Mouse (Mus musculus) G1E-ER4 (cell line): ENCODE data around the gene Tex38. TPM values are rescaled to one million over a fixed set of nuclear protein-coding genes. Genes with fewer than 3 reads are reported as not detected.

Experiments
- GATA1 ChIP-seq: IDR thresholded peaks from one replicate; pipeline ENCODE4 v1.8.0; 2012; ENCODE audit warnings: low read length, inconsistent platforms
- polyA plus RNA-seq: library from polyadenylated mRNA; stranded (reverse); fragments of >175 nt; gene quantifications from 2 replicates; pipeline ENCODE4 v1.2.3, GENCODE M21; 2012

The Tex38 gene
- polyA plus RNA-seq, 1 experiment, result not detected

DNA sequence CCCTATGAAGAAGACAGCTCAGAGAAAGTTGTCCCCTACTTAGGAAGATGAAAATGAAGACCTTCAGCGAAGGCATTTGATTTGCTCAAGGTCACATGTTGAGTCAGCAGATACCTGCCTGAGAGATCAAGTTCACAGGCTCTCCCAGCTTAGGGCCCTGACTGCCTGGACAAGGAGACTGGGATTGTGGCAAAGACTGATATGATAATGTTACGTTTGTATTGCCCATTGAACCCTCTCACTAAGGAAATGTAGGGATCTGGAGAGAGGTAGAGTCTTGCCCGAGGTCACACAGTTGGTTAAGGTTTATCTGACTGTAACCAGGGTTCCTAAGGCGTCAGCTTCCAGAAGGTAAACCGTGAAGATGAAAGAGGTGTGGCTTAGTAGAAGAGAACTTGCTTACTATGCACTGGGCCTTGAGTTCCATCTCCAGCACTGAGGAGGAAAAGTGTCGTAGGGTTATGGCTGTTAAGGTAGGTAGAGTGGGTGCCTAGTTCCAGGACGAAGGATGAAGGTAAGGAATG is 4.8 kb upstream of the Tex38 start:
- no peak for TF ChIP-seq GATA1

DNA sequence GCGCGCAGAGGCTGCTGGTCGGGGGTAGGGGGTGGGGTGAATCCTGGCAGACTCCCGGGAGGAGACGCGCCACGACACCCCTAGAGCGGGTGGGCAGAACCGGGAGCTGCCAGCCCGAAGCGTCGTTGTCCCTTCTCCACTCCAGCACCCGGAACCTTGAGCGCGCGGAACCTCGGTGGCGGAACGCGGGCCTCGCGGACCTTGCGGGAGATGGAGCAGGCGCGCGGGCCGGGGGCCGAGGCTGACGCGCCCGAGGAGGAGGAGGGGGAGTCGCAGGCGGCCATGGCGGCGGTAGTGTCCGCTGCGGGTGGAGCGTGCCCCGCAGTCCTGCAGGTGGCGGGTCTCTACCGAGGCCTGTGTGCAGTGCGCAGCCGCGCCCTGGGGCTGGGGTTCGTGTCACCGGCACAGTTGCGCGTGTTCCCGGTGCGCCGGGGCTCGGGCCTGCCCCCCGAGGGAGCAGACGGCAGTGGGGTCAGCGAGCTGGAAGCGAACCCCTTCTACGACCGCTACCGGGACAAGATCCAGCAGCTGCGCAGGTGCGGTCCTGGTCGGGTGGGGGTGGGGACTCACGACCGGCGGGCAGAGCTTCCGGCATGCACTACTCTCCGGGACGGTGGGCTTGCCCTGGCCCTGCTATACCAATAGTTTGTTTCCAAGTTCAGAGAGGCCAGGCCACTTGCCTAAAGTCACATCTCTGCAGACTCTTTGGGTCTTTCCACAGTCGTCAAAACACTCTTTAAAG is 4.1 kb upstream of the Tex38 start, which contains the start of gene Atpaf1:
TSS of gene Atpaf1 (plus strand) at position 44 of the 742 bp plus-strand sequence.
- TF ChIP-seq GATA1, result no peak

DNA sequence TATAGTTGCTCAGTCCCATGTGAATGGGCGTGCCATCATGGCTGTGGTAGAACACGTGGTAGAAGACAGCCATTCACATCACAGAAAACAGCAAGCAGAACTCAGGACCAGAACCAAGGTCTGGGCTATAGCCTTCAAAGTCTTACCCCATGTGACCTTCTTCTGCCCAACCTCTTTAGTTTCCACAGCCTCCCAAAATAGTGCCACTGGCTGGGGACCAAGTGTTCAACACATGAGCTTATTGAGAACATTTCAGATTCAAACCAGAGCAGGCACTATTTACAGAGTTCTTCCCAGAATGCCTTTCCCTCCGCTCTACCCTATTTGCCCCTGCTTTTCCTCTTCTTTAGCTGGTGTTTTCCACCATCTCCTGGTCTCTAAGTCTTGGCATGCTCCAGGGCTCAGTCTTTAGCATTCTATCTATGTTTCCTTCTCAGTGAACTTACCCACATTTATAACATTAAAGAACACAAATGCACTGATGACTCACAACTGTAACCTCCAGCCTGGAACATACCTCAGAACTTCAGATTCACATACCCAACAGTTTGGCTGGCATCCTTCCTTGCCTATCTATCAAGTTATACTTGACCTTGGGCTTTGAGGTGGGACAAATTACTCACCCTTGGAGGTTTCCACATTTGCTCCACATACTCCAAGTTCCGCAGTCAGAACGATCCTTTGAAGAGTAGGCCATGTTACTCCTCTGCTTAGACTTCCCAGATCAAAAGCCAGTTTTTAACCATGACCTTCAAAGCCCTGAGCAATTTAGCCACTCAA is 1.4 kb upstream of the Tex38 start:
- no peak for TF ChIP-seq GATA1

DNA sequence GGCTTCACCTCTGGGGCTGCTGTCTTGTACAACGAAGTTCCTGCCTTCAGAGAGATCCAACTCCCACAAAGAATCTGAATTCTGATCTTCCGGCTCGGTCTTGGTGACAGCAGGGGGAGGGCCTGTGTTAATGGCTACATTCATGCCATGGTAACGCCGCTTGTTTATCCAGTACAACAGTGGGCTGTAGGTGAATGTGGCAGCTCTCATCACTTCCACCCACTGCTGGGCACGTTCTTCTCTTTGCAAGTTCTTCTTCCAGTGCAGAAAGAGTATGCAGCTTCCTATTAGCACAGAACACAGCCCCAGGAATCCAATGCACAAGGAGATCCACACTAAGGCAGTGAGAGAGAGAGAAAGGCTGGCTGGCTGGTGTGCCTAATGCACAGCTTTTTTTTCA is 549 bp downstream of the Tex38 start:
- TF ChIP-seq GATA1, result no peak

DNA sequence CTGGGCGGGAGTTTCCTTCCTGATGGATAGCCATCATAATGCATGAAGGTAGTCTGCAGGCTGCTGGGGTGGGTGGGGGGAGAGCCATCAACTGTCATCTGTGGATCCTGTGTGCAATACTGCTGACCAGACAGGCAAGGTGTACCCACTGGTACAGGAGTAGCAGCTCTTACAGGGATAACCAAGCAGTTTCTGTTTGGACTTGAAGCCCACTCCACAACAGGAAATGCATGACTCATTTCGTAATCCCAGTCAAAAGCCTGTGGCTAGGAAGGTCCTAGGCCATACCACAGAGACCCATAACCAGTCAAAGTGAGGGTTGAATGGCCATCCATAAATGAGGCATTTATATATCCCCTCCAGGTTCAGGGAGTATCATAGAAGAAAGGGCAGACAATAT is 3.2 kb downstream of the Tex38 start:
- no peak for TF ChIP-seq GATA1

DNA sequence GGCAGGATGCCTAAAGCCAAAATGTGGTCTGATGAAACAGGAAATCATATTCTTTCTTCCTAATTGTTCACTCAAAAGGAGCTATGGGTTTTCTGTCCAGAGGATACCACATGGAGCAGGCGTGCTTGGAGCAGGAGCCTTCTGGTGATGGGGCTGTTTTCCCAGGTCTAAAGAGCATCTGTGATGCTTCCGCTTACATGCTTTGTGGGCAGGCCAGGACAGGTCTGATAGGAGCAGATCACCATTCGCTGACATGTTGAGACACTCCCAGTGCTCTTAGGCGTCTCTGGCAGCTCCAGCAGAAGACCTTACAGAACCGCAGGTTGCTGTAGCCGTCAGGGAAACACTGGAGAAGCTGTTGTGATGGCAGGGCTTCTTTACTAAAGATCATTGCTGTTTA is 5.8 kb downstream of the Tex38 start:
- TF ChIP-seq GATA1, result no peak

DNA sequence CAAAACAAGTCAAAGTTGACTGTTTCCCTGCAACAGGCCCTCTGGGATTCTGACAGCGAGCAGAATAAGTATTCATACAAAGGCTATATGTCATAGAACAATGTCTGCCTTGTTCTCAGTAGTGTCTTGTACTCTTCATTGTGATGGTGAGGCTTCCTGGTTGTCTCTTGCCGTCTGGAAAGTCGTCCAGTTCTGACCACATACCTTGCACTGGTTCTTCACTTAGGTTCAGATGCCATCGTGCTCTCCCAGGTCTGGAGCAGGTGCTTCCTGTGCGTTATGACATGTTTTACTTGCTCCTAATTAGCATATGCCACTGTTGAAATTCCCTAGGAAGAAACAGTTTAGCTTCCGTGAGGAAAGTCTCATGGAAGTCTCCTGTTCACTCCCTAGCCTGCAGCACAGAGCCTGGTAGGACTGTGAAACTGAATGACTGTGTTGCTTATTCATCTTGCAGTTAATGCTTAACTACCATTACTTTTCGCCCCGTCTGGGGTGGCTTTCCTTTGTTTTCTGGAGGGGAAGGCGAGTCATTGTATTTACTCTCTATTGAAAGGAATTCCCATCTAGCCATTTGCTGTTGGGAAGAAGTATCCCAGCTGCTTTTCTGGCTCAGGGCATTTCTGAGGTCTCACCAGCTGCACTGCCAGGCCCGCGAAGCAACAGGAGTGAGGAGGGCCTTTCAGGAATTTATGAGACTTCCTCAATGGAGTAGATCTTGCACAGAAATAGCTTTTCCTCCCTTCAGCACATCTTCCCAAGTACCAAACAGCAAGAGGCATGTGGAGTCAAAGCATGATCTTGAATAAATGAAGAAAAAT is 13.0 kb downstream of the Tex38 start:
- no peak for TF ChIP-seq GATA1

DNA sequence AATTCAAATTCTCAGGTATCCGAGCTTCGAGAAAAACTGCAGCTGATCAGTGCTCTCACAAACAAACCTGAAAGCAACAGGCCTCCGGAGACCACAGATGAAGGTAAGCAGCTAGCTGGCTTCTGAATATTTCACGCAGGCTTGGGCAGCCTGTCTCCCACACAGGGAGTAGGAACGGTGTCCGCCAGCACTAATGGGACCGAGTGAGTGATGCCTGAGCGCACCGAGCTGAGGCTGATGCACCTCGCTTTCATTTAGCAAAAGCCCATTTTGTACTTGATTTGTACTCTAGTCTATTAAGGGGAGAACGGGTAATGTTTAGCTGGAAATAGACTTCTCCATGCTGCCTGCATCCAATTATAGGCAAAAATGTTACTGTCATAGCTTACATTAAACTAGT is 16.2 kb downstream of the Tex38 start:
- TF ChIP-seq GATA1, result no peak

DNA sequence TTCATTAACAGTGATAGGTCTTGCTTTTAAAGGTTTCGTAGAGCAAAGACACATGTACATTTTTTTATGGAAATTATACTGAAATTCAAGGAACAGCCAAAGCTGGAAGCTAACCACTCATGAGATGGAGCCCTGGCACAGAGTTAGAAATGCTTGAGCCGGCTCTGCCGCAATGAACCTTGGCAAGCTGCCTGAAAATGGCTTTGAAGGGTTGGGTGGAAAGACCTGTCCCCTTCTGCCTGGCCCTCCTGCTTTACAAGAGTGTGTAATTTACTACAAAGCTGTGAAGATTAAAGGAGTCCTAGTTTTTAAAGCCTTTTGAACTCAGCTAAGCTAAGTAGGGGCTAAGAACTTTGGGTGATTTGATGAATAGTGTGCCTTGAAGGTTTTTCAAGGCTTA is 19.6 kb downstream of the Tex38 start:
- no peak for TF ChIP-seq GATA1

DNA sequence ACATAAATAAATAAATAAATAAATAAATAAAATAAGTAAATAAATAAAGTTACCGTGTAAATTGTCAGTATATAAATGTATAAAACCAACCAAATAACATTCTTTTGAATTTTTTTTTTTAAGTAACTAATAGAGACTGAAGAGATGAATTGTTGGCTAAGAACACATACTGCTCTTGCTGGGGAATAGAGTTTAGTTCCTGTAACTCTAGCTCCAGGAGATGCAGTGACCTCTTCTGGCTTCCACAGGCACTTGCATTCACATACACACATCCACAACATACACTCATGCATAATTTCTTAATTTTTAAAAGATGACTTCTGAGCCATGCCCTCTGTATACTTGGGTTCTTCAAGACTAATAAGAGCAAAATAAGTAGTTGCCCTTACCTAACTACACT is 26.0 kb downstream of the Tex38 start:
- no peak for TF ChIP-seq GATA1

DNA sequence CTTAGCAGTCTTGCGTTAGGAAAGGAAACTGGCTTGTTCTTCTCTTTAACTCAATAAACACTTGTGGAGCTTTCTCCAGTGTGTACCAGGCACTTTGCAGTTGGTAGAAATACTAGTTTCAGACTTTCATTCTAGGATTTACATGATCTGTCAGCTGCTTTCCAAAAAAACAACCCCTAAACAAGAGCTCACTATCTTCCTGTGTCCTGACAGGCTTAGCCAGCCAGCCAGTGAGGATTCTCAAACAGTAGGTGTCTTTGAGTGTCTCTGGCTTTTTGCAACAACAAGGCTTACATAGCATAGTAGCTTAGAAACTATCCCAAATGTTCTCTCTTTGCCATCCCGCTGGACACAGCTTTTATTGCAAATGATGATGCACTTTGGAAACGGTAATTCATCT is 26.7 kb downstream of the Tex38 start:
- TF ChIP-seq GATA1, result no peak

DNA sequence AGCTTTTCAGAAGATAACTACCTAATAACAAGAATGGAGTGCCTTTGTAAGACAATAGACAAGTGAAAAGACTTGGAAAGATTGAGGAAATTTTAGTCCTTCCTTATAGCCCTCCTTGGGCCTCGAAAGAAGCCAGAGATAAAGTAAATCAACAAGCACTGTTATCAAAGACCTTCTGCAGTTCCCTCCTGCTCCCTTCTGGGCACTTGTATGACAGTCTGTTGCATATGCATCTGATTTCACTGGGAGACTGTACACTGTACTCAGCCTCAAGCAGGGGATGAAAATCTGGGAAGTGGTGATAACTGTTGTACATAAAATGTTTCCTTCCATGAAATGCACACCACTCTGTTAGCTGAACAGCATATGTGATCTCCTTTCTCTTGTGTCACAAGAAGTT is 31.5 kb downstream of the Tex38 start:
- TF ChIP-seq GATA1, result no peak

DNA sequence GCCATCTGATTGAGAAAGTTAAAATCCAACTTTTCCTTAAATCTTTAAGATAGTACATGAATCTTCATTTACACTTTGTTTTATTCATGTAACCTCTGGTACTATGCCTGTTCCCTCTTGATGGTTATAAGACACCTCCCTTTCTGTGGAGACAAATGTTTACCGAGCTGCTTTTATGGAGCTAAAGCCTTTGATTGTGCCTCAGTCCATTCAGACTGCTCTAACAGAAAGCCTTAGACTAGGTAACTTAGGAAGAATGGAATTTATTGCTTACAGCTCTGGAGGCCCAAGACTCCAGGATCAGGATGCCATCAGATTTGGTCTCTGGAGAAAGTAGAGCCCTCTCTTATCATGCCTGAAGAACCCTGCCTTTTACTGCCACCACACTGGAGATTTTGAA is 32.6 kb downstream of the Tex38 start:
- TF ChIP-seq GATA1, result no peak

DNA sequence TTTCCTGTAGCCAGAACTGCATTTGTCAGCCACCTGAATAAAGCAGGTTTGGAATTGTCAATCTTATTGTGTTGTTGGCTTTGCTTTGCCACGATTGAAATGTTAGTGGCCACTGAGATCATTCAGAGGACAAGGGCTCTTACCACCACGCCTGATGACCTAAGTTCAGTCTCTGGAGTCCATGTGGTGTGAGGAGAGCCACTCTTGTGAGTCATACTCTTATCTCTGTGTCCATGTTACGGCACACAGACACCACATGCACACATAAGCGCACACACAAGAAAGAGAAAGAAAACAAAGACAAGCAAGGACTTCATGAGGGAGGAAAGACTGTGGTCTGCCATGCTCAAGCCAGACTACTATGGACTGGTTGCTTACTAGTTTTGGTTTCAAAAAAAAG is 37.7 kb downstream of the Tex38 start:
- TF ChIP-seq GATA1, result no peak

DNA sequence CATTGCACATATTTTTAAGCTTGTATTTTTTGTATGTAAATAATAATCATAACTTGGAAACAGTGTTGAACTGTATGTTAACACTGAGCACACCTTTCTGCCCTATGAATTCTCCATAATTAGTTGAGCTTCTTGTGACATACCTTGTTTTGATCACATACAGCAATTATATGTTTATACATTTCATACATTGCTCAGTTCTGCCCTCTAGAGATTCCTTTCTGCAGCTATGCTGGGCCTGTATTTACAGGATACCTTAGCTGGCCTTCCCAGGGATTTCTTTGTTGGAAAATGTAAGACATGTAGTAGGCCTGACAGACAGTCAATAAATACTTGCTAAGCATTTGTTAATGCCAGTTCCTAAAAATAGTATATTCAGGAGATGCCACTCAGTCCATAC is 38.2 kb downstream of the Tex38 start:
- TF ChIP-seq GATA1, result no peak

DNA sequence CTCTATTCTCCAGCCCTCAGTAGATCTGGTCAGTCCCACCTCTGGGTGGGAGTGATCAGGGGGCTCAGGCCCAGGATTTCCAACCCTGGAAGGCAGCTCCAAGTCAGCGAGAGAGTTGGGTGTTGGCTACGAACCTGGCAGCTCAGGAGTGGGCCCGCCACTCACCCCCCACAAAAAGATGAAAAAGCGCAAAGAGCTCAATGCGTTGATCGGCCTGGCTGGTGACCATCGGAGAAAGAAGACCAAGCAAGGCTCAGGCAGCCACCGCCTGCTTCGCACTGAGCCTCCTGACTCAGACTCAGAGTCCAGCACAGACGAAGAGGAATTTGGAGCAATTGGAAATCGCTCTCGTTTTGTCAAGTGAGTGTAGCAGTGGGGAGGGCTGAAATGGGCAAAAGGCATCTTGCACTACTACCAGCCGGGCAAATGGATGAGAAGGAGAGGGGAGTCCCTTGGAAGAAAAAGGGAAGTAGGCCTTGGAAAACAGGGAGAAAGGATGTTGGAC is 42.3 kb downstream of the Tex38 start:
- TF ChIP-seq GATA1, result no peak
